Mouse (Mus musculus): Measurements from ENCODE around the gene Wnt10a.

The Wnt10a gene

DNA sequence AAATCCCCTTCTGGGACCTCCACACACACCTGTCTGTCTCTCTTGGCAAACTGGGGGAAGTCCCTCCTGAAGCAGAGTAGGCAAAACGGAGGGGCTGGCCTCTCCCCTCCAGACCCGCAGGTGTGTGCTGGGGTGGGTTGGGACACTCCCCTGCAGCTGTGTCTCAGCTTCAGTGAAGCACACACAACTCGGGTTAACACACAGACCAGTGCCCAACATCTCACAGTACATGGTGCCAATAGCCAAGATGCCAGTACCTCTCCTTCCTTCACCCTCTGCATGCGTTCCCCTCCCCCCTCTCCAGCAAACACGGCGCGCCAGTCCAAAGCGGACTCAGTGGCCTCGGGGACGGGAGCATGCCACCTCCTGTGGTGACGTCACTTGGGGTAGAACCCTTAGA is at the start of gene Wnt10a:
TSS of gene Wnt10a (plus strand) at position 268 of the 400 bp plus-strand sequence.
- in situ Hi-C loops (cut with MboI; ENCODE audit: low pct_unique_long_range_greater_than_20kb in 1 of 2, low sequenced_read_pairs in 2 of 2, unreplicated experiment in 1 of 2) = loop anchor here in 1 of 2 experiments (25.0 kb wide), 1 partner anchor 646 kb away; the partner anchor contains the start of gene Gmppa

- in situ Hi-C loops (cut with MboI; ENCODE audit: low pct_unique_long_range_greater_than_20kb in 1 of 2, low sequenced_read_pairs in 2 of 2, unreplicated experiment in 1 of 2) = no loop called here
Measured at GRCm38 (mm10) chr1:74747335-74747734, 44.0 kb upstream of the Wnt10a start.

- in situ Hi-C loops (cut with MboI; ENCODE audit: low pct_unique_long_range_greater_than_20kb in 1 of 2, low sequenced_read_pairs in 2 of 2, unreplicated experiment in 1 of 2) = no loop called here
Measured at GRCm38 (mm10) chr1:74748643-74749271, 42.6 kb upstream of the Wnt10a start, which contains the start of gene Prkag3. TSS of gene Prkag3 (minus strand) at chr1:74749221.

- in situ Hi-C loops (cut with MboI; ENCODE audit: low pct_unique_long_range_greater_than_20kb in 1 of 2, low sequenced_read_pairs in 2 of 2, unreplicated experiment in 1 of 2) = no loop called here
Measured at GRCm38 (mm10) chr1:74749301-74749700, 42.0 kb upstream of the Wnt10a start.

- in situ Hi-C loops (cut with MboI; ENCODE audit: low pct_unique_long_range_greater_than_20kb in 1 of 2, low sequenced_read_pairs in 2 of 2, unreplicated experiment in 1 of 2) = no loop called here
Measured at GRCm38 (mm10) chr1:74750683-74751082, 40.6 kb upstream of the Wnt10a start.

GRCm38 (mm10) chr1:74752150-74752549 is 39.2 kb upstream of the Wnt10a start:
- in situ Hi-C loops (cut with MboI; ENCODE audit: low pct_unique_long_range_greater_than_20kb in 1 of 2, low sequenced_read_pairs in 2 of 2, unreplicated experiment in 1 of 2) = no loop called here

- in situ Hi-C loops (cut with MboI; ENCODE audit: low pct_unique_long_range_greater_than_20kb in 1 of 2, low sequenced_read_pairs in 2 of 2, unreplicated experiment in 1 of 2) = no loop called here
Measured at GRCm38 (mm10) chr1:74752833-74753232, 38.5 kb upstream of the Wnt10a start.

GRCm38 (mm10) chr1:74753266-74753974 is 37.9 kb upstream of the Wnt10a start:
- in situ Hi-C loops (cut with MboI; ENCODE audit: low pct_unique_long_range_greater_than_20kb in 1 of 2, low sequenced_read_pairs in 2 of 2, unreplicated experiment in 1 of 2) = no loop called here

GRCm38 (mm10) chr1:74754175-74754785 is 37.0 kb upstream of the Wnt10a start:
- in situ Hi-C loops (cut with MboI; ENCODE audit: low pct_unique_long_range_greater_than_20kb in 1 of 2, low sequenced_read_pairs in 2 of 2, unreplicated experiment in 1 of 2) = no loop called here

DNA sequence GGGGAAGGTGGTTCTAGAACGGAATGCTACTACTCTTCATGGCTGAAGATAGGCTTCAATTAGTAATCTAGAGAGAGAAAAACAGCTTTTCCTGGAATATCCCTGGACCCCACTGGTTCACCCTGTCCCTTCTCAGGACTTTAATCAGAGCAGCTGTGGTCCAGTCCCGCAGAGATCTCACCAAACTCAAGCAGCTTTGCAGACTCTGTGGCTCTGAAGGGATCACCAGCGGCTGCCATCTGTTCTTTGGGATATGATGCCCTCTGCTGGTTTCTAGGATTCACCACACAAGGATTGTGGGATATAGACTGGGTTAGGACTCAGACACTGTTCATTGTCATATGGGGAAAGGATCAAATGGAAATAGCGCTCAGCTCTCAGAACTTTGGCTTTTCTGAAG is 31.5 kb upstream of the Wnt10a start:
- in situ Hi-C loops (cut with MboI; ENCODE audit: low pct_unique_long_range_greater_than_20kb in 1 of 2, low sequenced_read_pairs in 2 of 2, unreplicated experiment in 1 of 2) = loop anchor here in 1 of 2 experiments (5.0 kb wide), 1 partner anchor 42 kb away; no protein-coding TSS in a partner anchor

DNA sequence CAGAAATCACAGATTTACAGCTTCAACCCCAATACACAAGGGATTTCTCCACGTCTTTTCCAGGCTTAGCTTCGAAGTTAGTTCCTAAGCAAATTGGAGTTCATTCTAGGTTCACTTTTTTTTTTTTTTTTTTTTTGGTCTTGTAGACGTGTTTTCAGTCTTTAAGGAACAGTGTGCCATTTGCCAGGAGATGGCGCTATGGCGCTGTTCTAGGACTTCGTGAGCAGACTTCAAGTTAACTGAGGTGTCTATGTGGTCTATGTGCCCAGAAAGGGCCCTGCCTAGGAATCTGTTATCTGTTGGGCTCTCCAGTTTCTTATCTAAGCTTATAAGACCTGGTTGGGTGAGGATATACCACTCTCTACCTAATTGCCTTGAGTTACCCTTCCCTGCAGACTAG is 28.2 kb upstream of the Wnt10a start:
- in situ Hi-C loops (cut with MboI; ENCODE audit: low pct_unique_long_range_greater_than_20kb in 1 of 2, low sequenced_read_pairs in 2 of 2, unreplicated experiment in 1 of 2) = no loop called here

GRCm38 (mm10) chr1:74770727-74771466 is 20.4 kb upstream of the Wnt10a start:
- in situ Hi-C loops (cut with MboI; ENCODE audit: low pct_unique_long_range_greater_than_20kb in 1 of 2, low sequenced_read_pairs in 2 of 2, unreplicated experiment in 1 of 2) = loop anchor here (5.0 kb wide), 2 partner anchors 36 to 111 kb away; no protein-coding TSS in a partner anchor

GRCm38 (mm10) chr1:74771467-74771844 is 19.9 kb upstream of the Wnt10a start:
- in situ Hi-C loops (cut with MboI; ENCODE audit: low pct_unique_long_range_greater_than_20kb in 1 of 2, low sequenced_read_pairs in 2 of 2, unreplicated experiment in 1 of 2) = loop anchor here (5.0 kb wide), 2 partner anchors 36 to 111 kb away; no protein-coding TSS in a partner anchor

DNA sequence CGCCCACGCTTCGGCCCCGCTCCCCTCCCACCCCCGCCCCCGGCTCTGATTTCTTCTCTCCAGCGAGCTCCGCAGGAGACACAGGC is 19.6 kb upstream of the Wnt10a start, which contains the start of gene Wnt6:
TSS of gene Wnt6 (plus strand) at position 48 of the 86 bp plus-strand sequence.
- in situ Hi-C loops (cut with MboI; ENCODE audit: low pct_unique_long_range_greater_than_20kb in 1 of 2, low sequenced_read_pairs in 2 of 2, unreplicated experiment in 1 of 2) = loop anchor here (5.0 kb wide), 2 partner anchors 36 to 111 kb away; no protein-coding TSS in a partner anchor

- in situ Hi-C loops (cut with MboI; ENCODE audit: low pct_unique_long_range_greater_than_20kb in 1 of 2, low sequenced_read_pairs in 2 of 2, unreplicated experiment in 1 of 2) = loop anchor here (5.0 kb wide), 2 partner anchors 35 to 110 kb away; no protein-coding TSS in a partner anchor
Measured at GRCm38 (mm10) chr1:74771931-74772620, 19.2 kb upstream of the Wnt10a start.

DNA sequence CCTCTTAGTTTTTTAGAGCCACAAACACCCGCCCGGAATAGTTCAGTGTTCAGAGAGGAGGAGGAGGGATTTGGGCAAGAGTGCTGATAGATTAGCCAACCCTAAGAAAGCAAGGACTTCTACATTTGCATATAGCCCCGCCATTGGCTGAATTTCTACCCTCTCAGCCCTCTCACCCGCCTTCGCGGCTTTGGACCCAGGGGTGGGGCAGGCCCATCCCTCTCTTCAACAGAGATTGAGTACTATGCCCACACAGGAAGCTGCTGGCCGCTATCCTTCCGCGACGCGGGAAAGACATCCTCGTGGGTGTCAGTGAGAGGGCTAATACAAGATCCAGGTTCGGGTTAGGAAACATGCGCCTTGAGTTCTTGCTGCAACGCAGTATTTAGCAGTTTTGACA is 18.2 kb upstream of the Wnt10a start:
- in situ Hi-C loops (cut with MboI; ENCODE audit: low pct_unique_long_range_greater_than_20kb in 1 of 2, low sequenced_read_pairs in 2 of 2, unreplicated experiment in 1 of 2) = loop anchor here (5.0 kb wide), 2 partner anchors 34 to 109 kb away; no protein-coding TSS in a partner anchor

DNA sequence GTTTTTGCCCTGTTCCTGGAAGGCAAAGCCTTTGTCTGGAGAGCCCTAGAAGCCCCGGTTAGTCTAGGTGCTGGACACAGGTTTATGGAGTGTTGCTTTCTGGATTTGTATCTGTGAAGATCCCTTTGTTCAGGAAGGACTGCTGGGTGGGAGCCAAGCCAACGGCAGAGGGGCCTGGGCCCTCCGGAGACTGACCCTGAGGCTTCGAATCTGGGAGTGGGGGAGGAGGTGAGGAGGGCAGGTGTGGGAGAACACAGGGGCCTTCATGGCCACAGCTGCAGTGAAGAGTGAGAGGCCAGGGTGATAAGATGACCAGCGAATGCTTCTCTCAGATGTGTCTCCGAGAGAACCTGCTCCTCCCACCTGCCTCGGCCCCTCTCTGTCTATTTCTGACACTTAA is 17.3 kb upstream of the Wnt10a start:
- in situ Hi-C loops (cut with MboI; ENCODE audit: low pct_unique_long_range_greater_than_20kb in 1 of 2, low sequenced_read_pairs in 2 of 2, unreplicated experiment in 1 of 2) = loop anchor here (5.0 kb wide), 2 partner anchors 33 to 108 kb away; no protein-coding TSS in a partner anchor

DNA sequence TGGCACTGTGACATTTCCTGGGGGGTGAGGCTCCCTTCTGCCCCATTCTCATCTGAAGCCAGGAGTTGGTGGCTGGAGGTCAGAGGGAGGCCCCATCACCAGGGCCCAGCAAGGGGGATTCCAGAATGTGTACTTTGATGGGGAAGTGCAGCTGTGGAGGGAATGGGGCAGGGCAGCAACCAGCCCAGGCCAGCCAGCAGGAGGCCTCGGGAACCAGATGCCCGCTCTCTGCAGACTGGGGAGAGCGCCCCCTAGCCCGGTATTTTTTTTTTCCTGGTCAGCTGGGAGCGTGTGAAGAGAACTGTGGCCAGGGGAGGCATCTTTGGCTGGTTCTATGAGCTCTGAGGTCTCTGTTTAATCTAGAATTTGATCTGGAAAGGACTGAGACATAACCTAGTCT is 15.5 kb upstream of the Wnt10a start:
- in situ Hi-C loops (cut with MboI; ENCODE audit: low pct_unique_long_range_greater_than_20kb in 1 of 2, low sequenced_read_pairs in 2 of 2, unreplicated experiment in 1 of 2) = loop anchor here in 1 of 2 experiments (25.0 kb wide), 1 partner anchor 661 kb away; the partner anchor contains the start of gene Gmppa

Measured in mouse embryonic stem cell (cell line).